Mouse (Mus musculus) forebrain, embryonic 14.5 days (tissue): Measurements from ENCODE around the gene Vtn. TPM values are rescaled to one million over a fixed set of nuclear protein-coding genes. Genes with fewer than 3 reads are reported as not detected.

Experiments used
- ATAC-seq: fragments of 200-750 bp; cut with Nextera tagmentation; 2 replicates; pipeline ENCODE4 v1.8.0; 2017; ENCODE audit warnings: mild to moderate bottlenecking, moderate library complexity
- DNase-seq: peaks from one replicate; pipeline ENCODE4 v3.0.0-alpha.2; 2015; ENCODE audit warnings: low spot score
- H3K27ac ChIP-seq: fragments of 300-500 bp; sonication (generic); 2 replicates; pipeline ENCODE4 v1.5.1; 2014; ENCODE audit warnings: low read depth, mild to moderate bottlenecking, control low read depth, low read length, moderate library complexity
- H3K27me3 ChIP-seq: fragments of 300-500 bp; sonication (generic); replicated peaks from 2 replicates; pipeline ENCODE4 v1.6.1; 2014; ENCODE audit warnings: low read length, control low read depth, mixed read lengths; ENCODE audit not compliant: control insufficient read depth, insufficient read depth
- H3K36me3 ChIP-seq: fragments of 300-500 bp; sonication (generic); 2 replicates; pipeline ENCODE4 v1.6.1; 2014; ENCODE audit warnings: low read length, control low read depth; ENCODE audit not compliant: control insufficient read depth, insufficient read depth
- H3K4me1 ChIP-seq: fragments of 300-500 bp; sonication (generic); 2 replicates; pipeline ENCODE4 v1.6.1; 2014; ENCODE audit warnings: antibody characterized with exemption, low read length, control low read depth; ENCODE audit not compliant: control insufficient read depth, insufficient read depth
- H3K4me2 ChIP-seq: fragments of 300-500 bp; sonication (generic); 2 replicates; pipeline ENCODE4 v1.6.1; 2014; ENCODE audit warnings: mild to moderate bottlenecking, control low read depth, low read length
- H3K4me3 ChIP-seq: fragments of 300-500 bp; sonication (generic); 2 replicates; pipeline ENCODE4 v1.5.1; 2014; ENCODE audit warnings: low read depth, low read length, control low read depth
- H3K9ac ChIP-seq: fragments of 300-500 bp; sonication (generic); 2 replicates; pipeline ENCODE4 v1.6.1; 2014; ENCODE audit warnings: mild to moderate bottlenecking, low read length, control low read depth, moderate library complexity
- H3K9me3 ChIP-seq: fragments of 300-500 bp; sonication (generic); replicated peaks from 2 replicates; pipeline ENCODE4 v1.6.1; 2016; ENCODE audit warnings: low read length, control low read depth, mixed read lengths; ENCODE audit not compliant: control insufficient read depth
- WGBS: fragments of 180-500 bp; shearing (Covaris S2); extraction: QIAGEN DNeasy Blood & Tissue Kit; methylation state at CpG from one replicate; pipeline ENCODE4 v1.1.7; 2014; 5-methylcytosine and 5-hydroxymethylcytosine counted together
- polyA plus RNA-seq: library from polyadenylated mRNA; unstranded; fragments of >200 nt; fragmentation: Nextera tagmentation; extraction: Ambion mirVana; gene quantifications from 2 replicates; pipeline ENCODE4 v1.2.1, GENCODE M21; 2014

Gene Vtn
- polyA plus RNA-seq, 1 experiment from 2014 or later = 88.4 TPM

GRCm38 (mm10) chr11:78465116-78465515 is 33.8 kb upstream of the Vtn start:
- H3K27me3 ChIP-seq = no peaks in the 10 kb centered on the region
- peak; percentile 22; the same call in 1 of the 2 replicates for ATAC-seq
- no peak for DNase-seq
- no peaks in the 10 kb centered on the region for H3K9me3 ChIP-seq
- no peak overlapping the region for H3K27ac ChIP-seq
- peaks cover 6% of the 10 kb centered on the region; the same call in 1 of the 2 replicates for H3K4me1 ChIP-seq
- peak overlapping the region; percentile 82 for H3K4me2 ChIP-seq
- no peaks in the 10 kb centered on the region for H3K36me3 ChIP-seq
- H3K9ac ChIP-seq = peak overlapping the region; percentile 85; the same call in 1 of the 2 replicates
- peak overlapping the region; percentile 70 for H3K4me3 ChIP-seq
- 25% methylated on average over 9 of the region's 9 CpGs for WGBS

DNA sequence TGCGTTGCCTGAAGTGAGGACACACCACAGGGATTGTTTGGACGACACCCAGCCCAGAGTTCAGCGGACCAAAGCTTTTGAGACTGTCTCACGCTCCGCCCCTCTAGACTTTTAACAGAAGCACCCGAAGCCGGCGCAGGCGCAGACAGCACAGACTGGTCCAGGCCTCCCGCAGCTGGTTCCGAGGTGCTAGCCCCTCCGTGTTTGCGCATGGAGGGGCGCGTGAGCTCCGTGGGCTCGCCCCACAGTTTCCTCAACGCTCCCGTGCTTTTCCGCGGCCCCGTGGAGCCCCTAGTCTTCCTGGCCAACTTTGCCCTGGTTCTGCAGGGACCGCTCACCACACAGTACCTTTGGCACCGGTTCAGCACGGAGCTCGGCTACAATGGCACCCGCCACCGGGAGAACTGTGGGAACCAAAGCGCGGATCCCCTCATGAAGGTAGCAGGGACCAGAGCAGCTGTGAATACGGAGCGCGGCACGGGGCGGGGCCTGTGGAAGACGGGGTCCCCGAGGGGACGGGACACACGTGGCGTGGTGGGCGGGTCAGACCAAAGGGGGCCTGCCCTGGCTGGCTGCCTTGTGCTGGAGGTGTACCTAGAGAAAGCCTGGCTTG is 33.2 kb upstream of the Vtn start, which contains the start of gene Slc46a1:
Gene Slc46a1, plus strand, starts transcription at position 130 of the 613 bp plus-strand sequence.
- WGBS = 1% methylated on average over 41 of the region's 41 CpGs
- DNase-seq = peak; percentile 88
- H3K27me3 ChIP-seq = no peaks in the 10 kb centered on the region

GRCm38 (mm10) chr11:78466242-78466912 is 32.5 kb upstream of the Vtn start:
- H3K4me2 ChIP-seq = peak overlapping the region; percentile 82
- H3K9ac ChIP-seq = peak overlapping the region; percentile 85
- 47% methylated on average over 23 of the region's 23 CpGs for WGBS
- peaks cover 2% of the 10 kb centered on the region; the same call in 1 of the 2 replicates for H3K36me3 ChIP-seq
- H3K9me3 ChIP-seq = no peaks in the 10 kb centered on the region
- peaks cover 6% of the 10 kb centered on the region; the same call in 1 of the 2 replicates for H3K4me1 ChIP-seq
- H3K27me3 ChIP-seq = no peaks in the 10 kb centered on the region
- peak; percentile 5 for DNase-seq
- ATAC-seq = peak; percentile 32
- H3K4me3 ChIP-seq = peak overlapping the region; percentile 70
- H3K27ac ChIP-seq = peak overlapping the region; percentile 86; the same call in 1 of the 2 replicates

More for the DNA sequence above, 33.2 kb upstream of the Vtn start, which contains the start of gene Slc46a1:
- H3K27ac ChIP-seq = peak within 1 kb of the TSS; percentile 86
- H3K36me3 ChIP-seq = no peaks in the 10 kb centered on the region
- peak within 1 kb of the TSS; percentile 85 for H3K9ac ChIP-seq
- H3K9me3 ChIP-seq = no peaks in the 10 kb centered on the region
- ATAC-seq = peak; percentile 94
- peak within 1 kb of the TSS; percentile 70 for H3K4me3 ChIP-seq
- H3K4me2 ChIP-seq = peak within 1 kb of the TSS; percentile 82
- peaks cover 6% of the 10 kb centered on the region; the same call in 1 of the 2 replicates for H3K4me1 ChIP-seq

DNA sequence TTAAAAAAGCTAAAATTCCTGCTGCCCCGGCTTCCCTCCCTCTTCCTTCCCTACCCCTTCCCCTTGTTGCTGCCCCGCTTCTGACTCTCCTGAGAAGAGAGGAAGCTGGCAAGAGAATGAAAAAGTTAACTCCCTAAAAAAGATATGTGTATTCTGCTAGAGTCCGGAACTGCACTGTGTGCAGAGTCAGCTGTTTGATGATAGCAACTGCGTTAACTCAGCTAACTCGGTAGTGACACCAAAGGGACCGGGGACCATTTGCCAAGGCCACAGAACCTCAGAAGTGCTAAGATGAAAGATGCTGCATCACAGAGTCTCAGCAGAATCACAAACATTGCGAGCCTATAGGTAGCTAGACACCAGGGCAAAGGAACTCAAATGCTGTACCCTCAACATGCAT is 31.4 kb upstream of the Vtn start:
- ATAC-seq = no peak
- Histone ChIP-seq H3K27ac (no peak overlapping the region), H3K27me3 (no peaks in the 10 kb centered on the region), H3K9me3 (no peaks in the 10 kb centered on the region), H3K4me3 (no peak overlapping the region), H3K4me1 (peaks cover 6% of the 10 kb centered on the region; the same call in 1 of the 2 replicates), H3K36me3 (peaks cover 6% of the 10 kb centered on the region), H3K9ac (no peak overlapping the region), H3K4me2 (no peak overlapping the region)
- 89% methylated on average over 7 of the region's 7 CpGs for WGBS
- DNase-seq = no peak

- Histone ChIP-seq H3K9me3 (no peaks in the 10 kb centered on the region), H3K4me3 (no peak overlapping the region), H3K9ac (no peak overlapping the region), H3K4me2 (no peak overlapping the region), H3K36me3 (peaks cover 11% of the 10 kb centered on the region), H3K27ac (no peak overlapping the region), H3K27me3 (no peaks in the 10 kb centered on the region), H3K4me1 (peaks cover 6% of the 10 kb centered on the region; the same call in 1 of the 2 replicates)
- 81% methylated on average over 3 of the region's 3 CpGs for WGBS
- DNase-seq (no peak), ATAC-seq (no peak)
These were observed 31.0 kb upstream of the Vtn start for GRCm38 (mm10) chr11:78467932-78468331.

DNA sequence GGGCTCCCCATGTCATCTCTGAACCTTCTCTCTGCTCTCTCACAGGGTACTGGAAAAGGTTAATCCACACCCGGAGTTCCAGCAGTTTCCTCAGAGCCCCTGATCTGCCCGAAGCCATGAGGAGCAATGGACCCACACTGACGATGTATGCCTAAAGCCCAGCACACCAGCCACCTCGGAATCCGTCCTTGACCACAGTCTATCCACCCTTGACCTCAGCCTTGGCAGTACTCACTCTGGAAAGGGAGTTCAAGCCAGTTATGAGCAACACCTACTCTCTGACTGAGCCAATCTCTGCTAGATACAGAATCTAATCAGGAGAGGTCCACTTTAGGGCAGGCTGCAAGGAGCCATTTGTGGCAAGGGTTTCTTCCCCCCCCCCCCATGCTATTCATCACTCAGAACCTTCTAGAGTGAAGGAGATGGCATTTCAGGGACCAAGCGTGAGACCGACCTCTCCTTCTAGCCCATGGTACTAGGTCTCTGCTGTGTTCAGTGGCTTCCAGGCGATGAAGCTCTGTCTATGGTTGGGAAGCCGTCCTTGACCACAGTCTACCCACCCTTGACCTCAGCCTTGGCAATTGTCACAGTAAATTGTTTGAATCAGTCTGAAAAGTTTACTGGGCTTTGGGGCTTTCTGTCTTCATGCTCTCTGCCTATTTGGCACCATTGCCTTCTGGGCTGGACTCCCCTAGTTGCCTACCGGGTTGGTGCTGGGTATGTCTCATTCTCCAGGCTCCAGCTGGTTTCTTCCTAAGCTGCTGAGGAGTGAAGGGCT is 27.4 kb upstream of the Vtn start:
- no peaks in the 10 kb centered on the region for H3K9me3 ChIP-seq
- H3K27me3 ChIP-seq = no peaks in the 10 kb centered on the region
- no peak overlapping the region for H3K4me3 ChIP-seq
- H3K9ac ChIP-seq = no peak overlapping the region
- no peak overlapping the region for H3K4me2 ChIP-seq
- no peak for ATAC-seq
- 90% methylated on average over 10 of the region's 10 CpGs for WGBS
- no peak overlapping the region for H3K27ac ChIP-seq
- peaks cover 2% of the 10 kb centered on the region; the same call in 1 of the 2 replicates for H3K4me1 ChIP-seq
- no peak for DNase-seq
- H3K36me3 ChIP-seq = peaks cover 23% of the 10 kb centered on the region

- no peak overlapping the region for H3K4me3 ChIP-seq
- no peak overlapping the region for H3K9ac ChIP-seq
- 88% methylated on average over 3 of the region's 3 CpGs for WGBS
- H3K4me1 ChIP-seq = no peaks in the 10 kb centered on the region
- ATAC-seq (no peak), DNase-seq (no peak)
- H3K27me3 ChIP-seq = no peaks in the 10 kb centered on the region
- H3K9me3 ChIP-seq = no peaks in the 10 kb centered on the region
- no peak overlapping the region for H3K4me2 ChIP-seq
- no peak overlapping the region for H3K27ac ChIP-seq
- H3K36me3 ChIP-seq = peaks cover 31% of the 10 kb centered on the region
These were observed 23.6 kb upstream of the Vtn start for GRCm38 (mm10) chr11:78475289-78475688.

GRCm38 (mm10) chr11:78483639-78484038 is 15.3 kb upstream of the Vtn start:
- H3K36me3 ChIP-seq = peaks cover 69% of the 10 kb centered on the region
- no peak for DNase-seq

More at GRCm38 (mm10) chr11:78483639-78484038, 15.3 kb upstream of the Vtn start:
- H3K27ac ChIP-seq = no peak overlapping the region
- H3K9ac ChIP-seq = no peak overlapping the region
- no peaks in the 10 kb centered on the region for H3K4me1 ChIP-seq
- 0 out of 2 replicates have a peak, but pooled peaks cover 2% of the 10 kb centered on the region for H3K27me3 ChIP-seq
- no peaks in the 10 kb centered on the region for H3K9me3 ChIP-seq
- WGBS = 61% methylated on average over 7 of the region's 7 CpGs
- no peak overlapping the region for H3K4me3 ChIP-seq
- no peak overlapping the region for H3K4me2 ChIP-seq
- ATAC-seq = no peak
